Mouse (Mus musculus): ENCODE measurements around the gene Ppp1r14d. TPM values are rescaled to one million over a fixed set of nuclear protein-coding genes. Genes with fewer than 3 reads are reported as not detected.

The Ppp1r14d gene
- polyA plus RNA-seq, 1 experiment: not detected

- H3K4me1 ChIP-seq (ENCODE audit: control insufficient read depth): peaks cover 40% of the 10 kb centered on the region
- H3K4me3 ChIP-seq (replicated peaks): no peak overlapping the region
- TF ChIP-seq TAL1 (IDR thresholded peaks at IDR 0.05; ENCODE audit: low read length) (no peak), GATA1 (IDR thresholded peaks at IDR 0.05; ENCODE audit: low read length) (no peak)
- peaks cover 47% of the 10 kb centered on the region for H3K27me3 ChIP-seq (ENCODE audit: control insufficient read depth)
- H3K9me3 ChIP-seq (ENCODE audit: control insufficient read depth, low read length): peaks cover 6% of the 10 kb centered on the region
- peaks cover 6% of the 10 kb centered on the region for H3K36me3 ChIP-seq (ENCODE audit: control insufficient read depth)
Observed at GRCm38 (mm10) chr2:119170282-119170681, 59.4 kb downstream of the Ppp1r14d start.

Other genes starting within 250 kb of the Ppp1r14d start
- 0.69 and 0.75 TPM in 2 replicates for gene Ccdc32, start 200.5 kb downstream of the Ppp1r14d start, polyA plus RNA-seq (2012)
- 0.03 and 0.09 TPM in 2 replicates for gene Rpusd2, start 195.1 kb downstream of the Ppp1r14d start, polyA plus RNA-seq (2012)
- 0.18 and 0.37 TPM in 2 replicates for gene Knl1, start 182.8 kb downstream of the Ppp1r14d start, polyA plus RNA-seq (2012)
- 2.7 and 4.3 TPM in 2 replicates for gene Rad51, start 117.1 kb downstream of the Ppp1r14d start, polyA plus RNA-seq (2012)
- gene Rmdn3, start 72.9 kb downstream of the Ppp1r14d start, polyA plus RNA-seq (2012): 4.4 and 6.3 TPM in 2 replicates
- gene Gchfr, start 62.1 kb downstream of the Ppp1r14d start, polyA plus RNA-seq (2012): 0.20 and 0.22 TPM in 2 replicates
- not detected in 2 replicates for gene Gm14137, start 55.4 kb downstream of the Ppp1r14d start, polyA plus RNA-seq (2012)
- gene Zfyve19, start 21.3 kb downstream of the Ppp1r14d start, polyA plus RNA-seq (2012): 1.1 and 1.9 TPM in 2 replicates
- 3.9 and 5.5 TPM in 2 replicates for gene Dnajc17, start 21.1 kb downstream of the Ppp1r14d start, polyA plus RNA-seq (2012)
- gene Spint1, start 7.5 kb upstream of the Ppp1r14d start, polyA plus RNA-seq (2012): 0.02 TPM in 1 of 2 replicates, not detected in the other
- gene Rhov, start 41.4 kb upstream of the Ppp1r14d start, polyA plus RNA-seq (2012): not detected in 2 replicates
- 0.60 and 0.73 TPM in 2 replicates for gene Vps18, start 58.8 kb upstream of the Ppp1r14d start, polyA plus RNA-seq (2012)
- gene Dll4, start 95.9 kb upstream of the Ppp1r14d start, polyA plus RNA-seq (2012): 0.04 and 0.05 TPM in 2 replicates
- 3.1 and 7.6 TPM in 2 replicates for gene Chac1, start 121.3 kb upstream of the Ppp1r14d start, polyA plus RNA-seq (2012)
- 0.22 and 0.26 TPM in 2 replicates for gene Ino80, start 247.8 kb upstream of the Ppp1r14d start, polyA plus RNA-seq (2012)

Data from erythroblast, embryonic 14.5 days (primary cell).